Mouse (Mus musculus): Measurements from ENCODE around the gene Card10. TPM values are rescaled to one million over a fixed set of nuclear protein-coding genes. Genes with fewer than 3 reads are reported as not detected.

The Card10 gene
- total RNA-seq, 1 experiment, result 5.0 TPM

DNA sequence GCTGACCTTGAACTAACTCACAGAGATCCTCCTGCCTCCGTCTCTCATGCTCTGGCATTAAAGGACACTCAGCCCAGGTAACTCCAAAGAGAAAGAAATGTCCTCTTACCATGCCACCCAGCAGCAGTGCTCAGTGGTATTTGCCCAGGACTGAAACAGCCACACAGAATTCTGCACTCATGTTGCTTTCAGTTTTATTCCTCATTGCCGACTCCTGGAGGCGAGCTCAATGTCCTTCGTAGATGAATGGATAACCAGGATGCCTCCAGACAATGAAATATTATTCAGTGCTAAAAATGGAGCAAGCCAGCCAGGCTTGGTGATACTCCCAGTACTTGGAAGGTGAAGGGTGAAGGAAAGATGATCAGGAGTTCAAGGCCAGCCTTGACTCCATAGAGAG lies 10.8 kb upstream of the Card10 start:
- H3K9me3 ChIP-seq (ENCODE audit: control insufficient read depth, insufficient read depth, low read depth, low read length), result no peaks in the 10 kb centered on the region
- DNase-seq (ENCODE audit: low read depth, low spot score), result no peak
- H3K36me3 ChIP-seq (ENCODE audit: control insufficient read depth, insufficient read depth, low read length, poor library complexity, severe bottlenecking), result no peaks in the 10 kb centered on the region
- no peak overlapping the region for H3K9ac ChIP-seq (ENCODE audit: insufficient read depth, low read depth, low read length, poor library complexity, severe bottlenecking)
- H3K27ac ChIP-seq (ENCODE audit: insufficient read depth, low read depth, low read length, poor library complexity, severe bottlenecking), result no peak overlapping the region
- in situ Hi-C loops (cut with MboI; ENCODE audit: low sequenced_read_pairs in 2 of 2, unreplicated experiment in 2 of 2), result no loop called here
- TF ChIP-seq CHD2 (IDR thresholded peaks at IDR 0.05; ENCODE audit: low read depth, low read length) (no peak), MAFK (IDR thresholded peaks at IDR 0.05; ENCODE audit: insufficient read depth, low read depth, low read length) (no peak), HCFC1 (IDR thresholded peaks at IDR 0.05; ENCODE audit: borderline replicate concordance, insufficient read depth, low read length) (no peak), ZC3H11A (IDR thresholded peaks at IDR 0.05; ENCODE audit: borderline replicate concordance, low read depth, low read length) (no peak), ZNF384 (IDR thresholded peaks at IDR 0.05; ENCODE audit: low read depth, low read length) (no peak)
- H3K4me3 ChIP-seq (ENCODE audit: insufficient read depth in 1 of 2, low read depth in 1 of 2, low read length in 2 of 2, poor library complexity in 1 of 2, severe bottlenecking in 1 of 2), result no peak overlapping the region
- peaks cover 3 to 27% of the 10 kb centered on the region in 2 experiments; a peak in 2 of 4 replicates for H3K4me1 ChIP-seq (ENCODE audit: control insufficient read depth in 2 of 2, insufficient read depth in 2 of 2, low read length in 2 of 2, poor library complexity in 1 of 2)

GRCm38 (mm10) chr15:78810146-78810545 lies 7.3 kb upstream of the Card10 start:
- in situ Hi-C loops (cut with MboI; ENCODE audit: low sequenced_read_pairs in 2 of 2, unreplicated experiment in 2 of 2), result no loop called here
- Histone ChIP-seq H3K36me3 (ENCODE audit: control insufficient read depth, insufficient read depth, low read length, poor library complexity, severe bottlenecking) (no peaks in the 10 kb centered on the region), H3K9me3 (ENCODE audit: control insufficient read depth, insufficient read depth, low read depth, low read length) (no peaks in the 10 kb centered on the region), H3K9ac (ENCODE audit: insufficient read depth, low read depth, low read length, poor library complexity, severe bottlenecking) (no peak overlapping the region), H3K4me1 (ENCODE audit: control insufficient read depth in 2 of 2, insufficient read depth in 2 of 2, low read length in 2 of 2, poor library complexity in 1 of 2) (peaks cover 0 to 41% of the 10 kb centered on the region in 2 experiments; a peak in 3 of 4 replicates), H3K4me3 (ENCODE audit: insufficient read depth in 1 of 2, low read depth in 1 of 2, low read length in 2 of 2, poor library complexity in 1 of 2, severe bottlenecking in 1 of 2) (no peak overlapping the region), H3K27ac (ENCODE audit: insufficient read depth, low read depth, low read length, poor library complexity, severe bottlenecking) (no peak overlapping the region)
- no peak for TF ChIP-seq CHD2 (IDR thresholded peaks at IDR 0.05; ENCODE audit: low read depth, low read length)
- TF ChIP-seq ZNF384 (IDR thresholded peaks at IDR 0.05; ENCODE audit: low read depth, low read length), result no peak
- TF ChIP-seq HCFC1 (IDR thresholded peaks at IDR 0.05; ENCODE audit: borderline replicate concordance, insufficient read depth, low read length), result no peak
- TF ChIP-seq ZC3H11A (IDR thresholded peaks at IDR 0.05; ENCODE audit: borderline replicate concordance, low read depth, low read length), result no peak
- no peak for TF ChIP-seq MAFK (IDR thresholded peaks at IDR 0.05; ENCODE audit: insufficient read depth, low read depth, low read length)
- DNase-seq (ENCODE audit: low read depth, low spot score), result no peak

DNA sequence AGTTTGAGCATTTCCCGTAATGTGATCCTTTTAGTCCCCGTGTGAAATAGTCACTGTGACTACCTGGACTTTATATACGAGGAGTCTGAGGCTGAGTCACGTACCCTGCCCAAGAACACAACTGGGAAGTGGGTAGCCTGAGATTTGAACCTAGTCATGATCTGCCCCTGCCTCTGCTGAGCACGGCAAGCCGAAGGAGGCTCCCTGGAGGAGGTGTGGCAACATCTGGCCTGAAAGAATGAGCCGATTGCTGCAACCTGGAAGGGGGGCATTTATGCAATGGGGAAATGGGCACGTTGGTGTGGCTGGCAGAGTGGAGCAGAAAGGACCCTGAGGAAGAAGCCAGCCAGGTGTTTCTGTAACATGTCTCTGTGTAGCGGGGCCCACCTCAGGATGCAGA lies 6.9 kb upstream of the Card10 start:
- TF ChIP-seq CHD2 (IDR thresholded peaks at IDR 0.05; ENCODE audit: low read depth, low read length), result no peak
- TF ChIP-seq HCFC1 (IDR thresholded peaks at IDR 0.05; ENCODE audit: borderline replicate concordance, insufficient read depth, low read length), result no peak
- no peak for TF ChIP-seq ZNF384 (IDR thresholded peaks at IDR 0.05; ENCODE audit: low read depth, low read length)
- no peak for TF ChIP-seq ZC3H11A (IDR thresholded peaks at IDR 0.05; ENCODE audit: borderline replicate concordance, low read depth, low read length)
- TF ChIP-seq MAFK (IDR thresholded peaks at IDR 0.05; ENCODE audit: insufficient read depth, low read depth, low read length), result no peak
- Histone ChIP-seq H3K4me1 (ENCODE audit: control insufficient read depth in 2 of 2, insufficient read depth in 2 of 2, low read length in 2 of 2, poor library complexity in 1 of 2) (peaks cover 0 to 41% of the 10 kb centered on the region in 2 experiments; a peak in 3 of 4 replicates), H3K9me3 (ENCODE audit: control insufficient read depth, insufficient read depth, low read depth, low read length) (no peaks in the 10 kb centered on the region), H3K9ac (ENCODE audit: insufficient read depth, low read depth, low read length, poor library complexity, severe bottlenecking) (no peak overlapping the region), H3K36me3 (ENCODE audit: control insufficient read depth, insufficient read depth, low read length, poor library complexity, severe bottlenecking) (no peaks in the 10 kb centered on the region), H3K27ac (ENCODE audit: insufficient read depth, low read depth, low read length, poor library complexity, severe bottlenecking) (no peak overlapping the region), H3K4me3 (ENCODE audit: insufficient read depth in 1 of 2, low read depth in 1 of 2, low read length in 2 of 2, poor library complexity in 1 of 2, severe bottlenecking in 1 of 2) (no peak overlapping the region)
- no peak for DNase-seq (ENCODE audit: low read depth, low spot score)
- in situ Hi-C loops (cut with MboI; ENCODE audit: low sequenced_read_pairs in 2 of 2, unreplicated experiment in 2 of 2), result no loop called here

- no peaks in the 10 kb centered on the region for H3K9me3 ChIP-seq (ENCODE audit: control insufficient read depth, insufficient read depth, low read depth, low read length)
- TF ChIP-seq ZC3H11A (IDR thresholded peaks at IDR 0.05; ENCODE audit: borderline replicate concordance, low read depth, low read length), result no peak
- TF ChIP-seq CHD2 (IDR thresholded peaks at IDR 0.05; ENCODE audit: low read depth, low read length), result no peak
- no peak for TF ChIP-seq ZNF384 (IDR thresholded peaks at IDR 0.05; ENCODE audit: low read depth, low read length)
- TF ChIP-seq HCFC1 (IDR thresholded peaks at IDR 0.05; ENCODE audit: borderline replicate concordance, insufficient read depth, low read length), result no peak
- TF ChIP-seq MAFK (IDR thresholded peaks at IDR 0.05; ENCODE audit: insufficient read depth, low read depth, low read length), result no peak
- in situ Hi-C loops (cut with MboI; ENCODE audit: low sequenced_read_pairs in 2 of 2, unreplicated experiment in 2 of 2), result no loop called here
These were observed 6.1 kb upstream of the Card10 start for GRCm38 (mm10) chr15:78808980-78809379.

More at GRCm38 (mm10) chr15:78808980-78809379, 6.1 kb upstream of the Card10 start:
- Histone ChIP-seq H3K4me1 (ENCODE audit: control insufficient read depth in 2 of 2, insufficient read depth in 2 of 2, low read length in 2 of 2, poor library complexity in 1 of 2) (peaks cover 0 to 44% of the 10 kb centered on the region in 2 experiments; a peak in 3 of 4 replicates), H3K27ac (ENCODE audit: insufficient read depth, low read depth, low read length, poor library complexity, severe bottlenecking) (no peak overlapping the region; the same call in 1 of the 2 replicates), H3K9ac (ENCODE audit: insufficient read depth, low read depth, low read length, poor library complexity, severe bottlenecking) (no peak overlapping the region), H3K4me3 (ENCODE audit: insufficient read depth in 1 of 2, low read depth in 1 of 2, low read length in 2 of 2, poor library complexity in 1 of 2, severe bottlenecking in 1 of 2) (no peak overlapping the region), H3K36me3 (ENCODE audit: control insufficient read depth, insufficient read depth, low read length, poor library complexity, severe bottlenecking) (no peaks in the 10 kb centered on the region)
- DNase-seq (ENCODE audit: low read depth, low spot score), result no peak
